Mouse (Mus musculus) bone marrow, adult 2 months (tissue): ENCODE measurements at regions not wholly inside any gene's neighbourhood (a gene's known extent, or its start where the extent isn't known, plus 50 kb on each side); places are given as distances from the start of the nearest gene placed in this dataset.

ENCODE experiments used
- CTCF ChIP-seq: fragments of 200-500 bp; IDR thresholded peaks from 2 replicates; pipeline ENCODE4 v1.5.1; 2011; ENCODE audit warnings: low read length, control low read depth; ENCODE audit not compliant: control insufficient read depth, insufficient read depth
- POLR2A ChIP-seq: fragments of 200-500 bp; IDR thresholded peaks from 2 replicates; pipeline ENCODE4 v1.6.1; 2011; ENCODE audit warnings: low read depth, mild to moderate bottlenecking, control low read depth, low read length, borderline replicate concordance; ENCODE audit not compliant: control insufficient read depth

DNA sequence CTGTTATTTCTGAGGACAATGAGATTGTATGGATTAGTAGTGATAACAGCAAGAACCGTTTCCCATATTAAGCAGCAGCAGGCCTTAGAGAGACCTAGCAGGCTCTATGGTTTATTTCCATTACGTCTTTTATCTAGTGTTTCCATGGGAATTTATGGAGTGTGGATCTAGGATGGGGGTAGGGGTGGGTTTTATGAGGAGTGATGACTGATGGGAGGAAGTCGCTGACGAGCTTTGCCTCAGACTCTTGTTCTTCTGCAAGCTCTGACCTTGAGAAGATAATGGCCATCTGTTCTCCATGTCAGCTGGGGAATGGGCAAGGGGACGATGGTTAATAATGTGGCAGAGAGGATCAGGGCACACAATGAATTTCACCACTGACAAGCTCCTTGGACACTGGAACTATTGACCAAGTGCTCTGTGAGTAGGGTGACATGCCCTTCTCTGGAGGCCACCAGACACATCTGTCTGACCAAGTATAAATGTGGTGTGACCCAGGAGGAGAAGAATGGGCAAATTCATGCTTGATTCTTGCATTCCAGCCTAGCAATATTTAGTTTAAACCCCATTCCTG is 243.9 kb upstream of the Tnp1 start:
- no peak for TF ChIP-seq CTCF
- no peak for TF ChIP-seq POLR2A
